Mouse (Mus musculus) forebrain, postnatal 0 days (tissue): Measurements from ENCODE around the gene Acsf2. TPM values are rescaled to one million over a fixed set of nuclear protein-coding genes. Genes with fewer than 3 reads are reported as not detected.

Experiments used
- ATAC-seq: fragments of 200-750 bp; cut with Nextera tagmentation; 2 replicates; pipeline ENCODE4 v1.8.0; 2017; ENCODE audit warnings: mild to moderate bottlenecking, moderate library complexity
- DNase-seq: peaks from one replicate; pipeline ENCODE4 v3.0.0-alpha.2; 2015
- H3K27ac ChIP-seq: fragments of 300-500 bp; sonication (generic); 2 replicates; pipeline ENCODE4 v1.5.1; 2014; ENCODE audit warnings: low read depth, mild to moderate bottlenecking, antibody characterized with exemption, low read length, moderate library complexity, mixed read lengths
- H3K27me3 ChIP-seq: fragments of 300-500 bp; sonication (generic); 2 replicates; pipeline ENCODE4 v1.6.1; 2014; ENCODE audit warnings: mild to moderate bottlenecking, low read length, mixed read lengths; ENCODE audit not compliant: insufficient read depth
- H3K36me3 ChIP-seq: fragments of 300-500 bp; sonication (generic); 2 replicates; pipeline ENCODE4 v1.6.1; 2014; ENCODE audit warnings: mild to moderate bottlenecking, moderate library complexity; ENCODE audit not compliant: insufficient read depth
- H3K4me1 ChIP-seq: fragments of 300-500 bp; sonication (generic); 2 replicates; pipeline ENCODE4 v1.6.1; 2014; ENCODE audit warnings: antibody characterized with exemption; ENCODE audit not compliant: insufficient read depth
- H3K4me2 ChIP-seq: fragments of 300-500 bp; sonication (generic); 2 replicates; pipeline ENCODE4 v1.6.1; 2014; ENCODE audit warnings: low read depth, mild to moderate bottlenecking, moderate library complexity
- H3K4me3 ChIP-seq: fragments of 300-500 bp; sonication (generic); 2 replicates; pipeline ENCODE4 v1.5.1; 2014; ENCODE audit warnings: low read depth, low read length, mixed read lengths
- H3K9ac ChIP-seq: fragments of 300-500 bp; sonication (generic); 2 replicates; pipeline ENCODE4 v1.6.1; 2014; ENCODE audit warnings: mild to moderate bottlenecking
- H3K9me3 ChIP-seq: fragments of 300-500 bp; sonication (generic); 2 replicates; pipeline ENCODE4 v1.6.1; 2016; ENCODE audit warnings: low read length
- CTCF ChIP-seq: sonication (generic); IDR thresholded peaks from 2 replicates; pipeline ENCODE4 v1.5.1; 2016; ENCODE audit warnings: antibody characterized with exemption, control low read depth, low read depth
- WGBS: fragments of 180-500 bp; shearing (Covaris S2); extraction: QIAGEN DNeasy Blood & Tissue Kit; methylation state at CpG from one replicate; pipeline ENCODE4 v1.1.7; 2014; 5-methylcytosine and 5-hydroxymethylcytosine counted together
- polyA plus RNA-seq: library from polyadenylated mRNA; unstranded; fragments of >200 nt; fragmentation: Nextera tagmentation; extraction: Ambion mirVana; gene quantifications from 2 replicates; pipeline ENCODE4 v1.2.1, GENCODE M21; 2015
- total RNA-seq: library from RNA; depleted of rRNA; stranded (reverse); fragments of >200 nt; gene quantifications from 2 replicates; pipeline ENCODE4 v1.2.3, GENCODE M21; 2014

Gene Acsf2
- total and polyA plus RNA-seq, 2 experiments from 2014 or later, result 1.6 to 4.3 TPM

DNA sequence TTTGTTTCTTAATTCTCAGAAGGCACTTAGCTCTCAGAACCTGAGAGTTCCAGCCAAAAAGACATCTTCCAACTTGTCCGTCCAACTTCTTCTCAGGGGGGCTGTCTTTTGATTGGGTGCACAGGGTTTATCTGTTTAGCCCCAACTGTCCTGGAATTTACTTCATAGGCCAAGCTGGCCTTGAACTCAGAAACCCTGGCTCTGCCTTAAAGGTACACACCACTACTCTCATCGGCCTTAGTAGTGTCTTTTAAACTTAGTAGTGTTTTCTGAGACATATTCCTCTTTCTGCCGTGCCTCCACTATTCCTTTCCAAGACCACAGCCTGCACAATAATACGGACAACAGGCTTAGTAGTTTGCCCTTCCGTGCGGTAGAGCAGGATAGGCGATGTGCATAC lies 1.2 kb downstream of the Acsf2 start:
- no peak overlapping the region for H3K4me3 ChIP-seq
- 91% methylated on average over 7 of the region's 7 CpGs for WGBS
- H3K4me2 ChIP-seq, result no peak overlapping the region
- no peaks in the 10 kb centered on the region for H3K9me3 ChIP-seq
- H3K4me1 ChIP-seq, result no peaks in the 10 kb centered on the region
- H3K9ac ChIP-seq, result no peak overlapping the region
- DNase-seq (no peak), ATAC-seq (no peak)
- H3K36me3 ChIP-seq, result no peaks in the 10 kb centered on the region
- TF ChIP-seq CTCF, result no peak
- H3K27me3 ChIP-seq, result no peaks in the 10 kb centered on the region
- no peak overlapping the region for H3K27ac ChIP-seq

DNA sequence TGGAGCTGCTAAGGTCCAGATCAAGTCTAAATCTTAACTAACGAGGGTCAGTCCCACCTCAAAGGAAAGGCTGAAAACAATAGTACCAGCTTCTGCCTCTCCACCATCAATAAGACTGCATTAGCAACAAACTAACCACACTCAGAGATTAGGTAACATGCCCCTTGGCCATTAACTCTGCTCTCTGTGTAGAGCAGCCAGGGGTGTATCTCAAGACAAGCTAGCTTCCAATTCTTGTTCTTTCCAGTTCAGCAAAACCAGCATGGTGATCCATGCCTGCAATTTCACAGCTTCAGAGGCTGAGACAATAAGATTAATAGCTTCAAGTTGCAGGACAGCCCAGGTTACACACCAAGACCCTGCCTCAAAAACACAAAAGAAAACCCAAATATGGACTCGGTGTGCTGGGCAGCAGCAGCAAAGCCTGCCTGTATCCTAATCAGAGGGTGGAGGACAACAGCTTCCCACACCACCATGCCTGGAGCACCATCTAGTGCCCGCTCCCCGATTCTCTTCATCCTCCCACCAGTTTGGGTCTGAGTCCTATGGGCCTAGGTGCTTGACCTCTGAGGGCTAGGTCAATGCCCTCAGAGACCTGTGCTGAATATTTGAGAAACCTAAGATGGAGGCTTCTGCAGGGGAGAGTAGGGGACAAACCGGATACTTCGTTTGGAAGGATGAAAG lies 3.1 kb downstream of the Acsf2 start:
- Histone ChIP-seq H3K27me3 (no peaks in the 10 kb centered on the region), H3K9me3 (no peaks in the 10 kb centered on the region), H3K4me1 (no peaks in the 10 kb centered on the region), H3K9ac (no peak overlapping the region), H3K27ac (no peak overlapping the region), H3K4me3 (no peak overlapping the region), H3K36me3 (no peaks in the 10 kb centered on the region), H3K4me2 (no peak overlapping the region)
- ATAC-seq, result no peak
- TF ChIP-seq CTCF, result peak; percentile 13; the same call in 1 of the 2 replicates
- no peak for DNase-seq
- WGBS, result 74% methylated on average over 6 of the region's 6 CpGs

DNA sequence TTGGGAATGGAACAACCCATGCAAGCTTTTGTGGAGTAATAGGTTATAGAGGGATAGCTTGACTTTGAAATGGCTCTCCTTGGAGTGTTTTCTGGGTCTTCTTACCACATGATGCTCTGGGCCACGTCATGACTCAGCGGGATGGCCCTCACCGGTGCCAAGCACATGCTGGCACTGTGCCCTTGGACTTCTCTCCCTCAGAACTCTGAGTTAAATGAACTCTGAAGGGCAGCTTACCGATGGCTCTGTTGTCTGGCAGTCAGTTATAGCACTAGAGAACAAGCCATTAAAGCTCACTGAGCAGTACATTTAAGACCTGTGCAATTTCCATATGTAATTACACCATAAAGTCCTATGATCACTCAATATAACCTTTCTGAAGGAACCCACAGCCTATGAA lies 4.4 kb downstream of the Acsf2 start:
- no peak for TF ChIP-seq CTCF
- no peaks in the 10 kb centered on the region for H3K4me1 ChIP-seq
- no peaks in the 10 kb centered on the region for H3K36me3 ChIP-seq
- no peak for DNase-seq
- no peaks in the 10 kb centered on the region for H3K27me3 ChIP-seq
- H3K4me2 ChIP-seq, result no peak overlapping the region
- no peak for ATAC-seq
- H3K4me3 ChIP-seq, result no peak overlapping the region
- WGBS, result 58% methylated on average over 4 of the region's 4 CpGs
- H3K9ac ChIP-seq, result no peak overlapping the region
- H3K9me3 ChIP-seq, result no peaks in the 10 kb centered on the region
- H3K27ac ChIP-seq, result no peak overlapping the region

DNA sequence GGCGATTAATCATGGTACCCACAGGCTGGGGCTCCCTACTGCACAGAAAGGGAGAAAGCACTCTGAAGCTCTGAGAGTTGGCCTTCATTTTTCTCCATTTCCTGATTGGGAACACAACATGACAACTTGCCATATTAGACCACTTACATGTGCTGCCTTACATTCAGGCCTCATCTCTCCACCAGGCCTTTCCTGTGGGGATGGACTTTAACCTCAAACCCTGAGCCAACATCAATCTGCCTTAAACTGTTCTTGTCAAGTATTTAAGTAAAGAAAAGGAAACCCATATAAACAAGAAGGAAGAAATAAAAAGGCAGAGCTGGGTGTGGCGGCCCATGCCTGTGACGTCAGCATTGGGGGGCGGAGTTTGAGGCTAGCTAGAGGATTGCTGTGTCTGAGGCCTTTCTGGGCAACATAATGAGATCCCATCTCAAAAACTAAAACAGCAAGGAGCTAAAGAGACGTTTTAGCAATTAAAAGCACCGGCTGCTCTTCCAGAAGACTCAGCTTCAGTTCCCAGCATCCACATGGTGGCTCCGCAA lies 5.3 kb downstream of the Acsf2 start:
- H3K4me2 ChIP-seq, result no peak overlapping the region
- no peaks in the 10 kb centered on the region for H3K9me3 ChIP-seq
- no peak for DNase-seq
- no peak overlapping the region for H3K4me3 ChIP-seq
- H3K27me3 ChIP-seq, result no peaks in the 10 kb centered on the region
- WGBS, result 65% methylated on average over 7 of the region's 7 CpGs
- no peak for ATAC-seq
- TF ChIP-seq CTCF, result no peak
- H3K4me1 ChIP-seq, result no peaks in the 10 kb centered on the region
- no peak overlapping the region for H3K27ac ChIP-seq
- no peak overlapping the region for H3K9ac ChIP-seq
- no peaks in the 10 kb centered on the region for H3K36me3 ChIP-seq

DNA sequence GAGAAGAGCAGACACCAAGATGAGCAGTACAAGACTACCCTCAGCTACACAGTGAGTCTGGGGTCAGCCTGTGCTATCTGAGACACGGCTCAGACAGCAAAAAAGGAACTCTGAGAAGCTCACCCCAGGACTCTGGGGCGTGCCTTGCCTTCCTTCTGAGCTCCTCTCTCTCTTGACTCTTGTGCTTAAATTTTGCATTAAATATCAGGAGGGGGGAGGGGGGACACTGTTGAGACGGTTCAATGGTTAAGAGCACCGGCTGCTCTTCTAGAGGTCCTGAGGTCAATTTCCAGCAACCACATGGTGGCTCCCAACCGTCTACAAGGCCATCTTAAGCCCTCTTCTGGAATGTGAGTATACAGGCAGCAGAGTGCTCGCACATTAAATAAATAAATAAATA lies 14.2 kb downstream of the Acsf2 start:
- no peak overlapping the region for H3K4me2 ChIP-seq
- H3K4me3 ChIP-seq, result no peak overlapping the region
- ATAC-seq, result no peak
- no peaks in the 10 kb centered on the region for H3K9me3 ChIP-seq
- H3K36me3 ChIP-seq, result no peaks in the 10 kb centered on the region
- DNase-seq, result no peak
- TF ChIP-seq CTCF, result no peak
- 85% methylated on average over 6 of the region's 6 CpGs for WGBS
- H3K9ac ChIP-seq, result no peak overlapping the region
- H3K27ac ChIP-seq, result no peak overlapping the region
- no peaks in the 10 kb centered on the region for H3K4me1 ChIP-seq
- H3K27me3 ChIP-seq, result no peaks in the 10 kb centered on the region

DNA sequence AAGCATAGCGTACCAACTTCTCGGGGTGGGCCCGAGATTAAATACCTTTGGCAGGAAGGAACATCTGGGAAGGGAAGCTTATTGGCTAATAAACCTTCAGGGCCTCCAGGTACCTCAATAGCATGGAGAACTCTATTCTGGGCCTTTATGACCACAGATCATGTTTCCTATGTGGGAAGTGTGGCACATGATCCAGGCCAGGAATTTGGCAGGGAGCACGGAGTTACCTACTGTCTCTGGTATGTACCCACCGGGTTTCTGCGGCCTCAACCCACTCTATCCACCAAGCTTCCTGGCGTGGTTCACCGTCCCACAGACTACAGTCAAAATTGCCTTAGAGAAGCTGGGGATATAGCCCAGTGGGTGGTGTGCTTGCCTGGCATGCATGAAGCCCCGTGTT lies 16.6 kb downstream of the Acsf2 start:
- 97% methylated on average over 9 of the region's 9 CpGs for WGBS
- Histone ChIP-seq H3K4me1 (no peaks in the 10 kb centered on the region), H3K36me3 (no peaks in the 10 kb centered on the region), H3K9me3 (no peaks in the 10 kb centered on the region), H3K4me3 (no peak overlapping the region), H3K27ac (no peak overlapping the region), H3K9ac (no peak overlapping the region), H3K27me3 (no peaks in the 10 kb centered on the region), H3K4me2 (no peak overlapping the region)
- no peak for TF ChIP-seq CTCF
- ATAC-seq (no peak), DNase-seq (no peak)

DNA sequence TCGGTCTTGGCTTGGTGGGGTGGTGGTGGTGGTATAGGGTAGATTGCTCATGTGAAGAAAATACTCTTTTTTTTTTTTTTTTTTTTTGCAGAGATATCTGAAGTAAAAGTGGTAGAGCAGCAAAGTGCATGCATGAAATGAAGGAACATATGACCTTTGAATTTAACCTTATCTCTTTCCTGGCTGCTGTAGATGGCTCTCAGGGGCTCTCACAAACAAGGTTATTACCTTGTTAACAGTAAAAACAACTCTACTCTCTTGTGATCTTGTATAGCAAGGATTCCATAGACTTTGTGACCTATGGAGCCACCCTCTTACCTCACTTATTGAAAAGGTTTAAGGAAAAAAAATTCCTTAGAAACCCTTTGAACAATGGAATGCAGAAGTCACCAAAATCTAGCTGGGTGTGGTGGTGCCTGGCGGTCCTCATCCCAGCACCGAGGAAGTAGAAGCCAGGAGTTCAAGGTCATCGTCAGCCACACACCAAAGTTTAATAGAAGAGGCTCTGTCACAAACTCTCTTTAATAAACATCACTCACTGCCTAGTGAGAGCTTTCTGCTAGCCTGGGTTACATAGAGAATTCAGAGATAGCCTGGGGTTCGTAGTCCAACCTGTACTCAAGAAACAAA lies 21.4 kb downstream of the Acsf2 start:
- ATAC-seq (no peak), DNase-seq (no peak)
- no peak overlapping the region for H3K9ac ChIP-seq
- H3K4me2 ChIP-seq, result no peak overlapping the region
- H3K4me3 ChIP-seq, result no peak overlapping the region
- no peaks in the 10 kb centered on the region for H3K27me3 ChIP-seq
- H3K36me3 ChIP-seq, result no peaks in the 10 kb centered on the region
- H3K9me3 ChIP-seq, result no peaks in the 10 kb centered on the region
- no peak overlapping the region for H3K27ac ChIP-seq
- H3K4me1 ChIP-seq, result no peaks in the 10 kb centered on the region
- 90% methylated on average over 5 of the region's 5 CpGs for WGBS
- no peak for TF ChIP-seq CTCF
